Mouse (Mus musculus): Measurements from ENCODE around the gene Phactr2. TPM values are rescaled to one million over a fixed set of nuclear protein-coding genes. Genes with fewer than 3 reads are reported as not detected.

The Phactr2 gene
- 10 to 100 TPM in 1 of 2 experiments, 1 to 10 TPM in 1; 8.3 to 10.7 TPM for polyA plus RNA-seq (2017; shearing (Covaris generic))

GRCm38 (mm10) chr10:13473833-13474567, at the start of gene Phactr2:
Gene Phactr2 (minus strand): TSS chr10:13474412.

GRCm38 (mm10) chr10:13499331-13499730, 25.1 kb upstream of the Phactr2 start, which contains the start of gene Fuca2:
Gene Fuca2 (plus strand): TSS chr10:13499540.

GRCm38 (mm10) chr10:13192731-13193351, 281.4 kb downstream of the Phactr2 start, which contains the start of gene Ltv1:
Gene Ltv1 (minus strand): TSS chr10:13193168.

GRCm38 (mm10) chr10:13177973-13178624, 296.1 kb downstream of the Phactr2 start, which contains the start of gene Zc2hc1b:
Gene Zc2hc1b (minus strand): TSS chr10:13178023.

Other genes with a start within 250 kb of the Phactr2 start
- 10 to 100 TPM; 36.1 to 60.4 TPM for gene Fuca2, start 25.1 kb upstream of the Phactr2 start, polyA plus RNA-seq (2017; shearing (Covaris generic))
- gene Adat2, start 78.5 kb upstream of the Phactr2 start, polyA plus RNA-seq (2017; shearing (Covaris generic)) = 1 to 10 TPM; 2.9 to 3.1 TPM
- 10 to 100 TPM; 23.8 to 32.5 TPM for gene Pex3, start 78.7 kb upstream of the Phactr2 start, polyA plus RNA-seq (2017; shearing (Covaris generic))

All from activated CD4-positive, CD25-positive, alpha-beta regulatory T cell (primary cell).